Mouse (Mus musculus): ENCODE measurements at regions not wholly inside any gene's neighbourhood (a gene's known extent, or its start where the extent isn't known, plus 50 kb on each side); places are given as distances from the start of the nearest gene placed in this dataset.

DNA sequence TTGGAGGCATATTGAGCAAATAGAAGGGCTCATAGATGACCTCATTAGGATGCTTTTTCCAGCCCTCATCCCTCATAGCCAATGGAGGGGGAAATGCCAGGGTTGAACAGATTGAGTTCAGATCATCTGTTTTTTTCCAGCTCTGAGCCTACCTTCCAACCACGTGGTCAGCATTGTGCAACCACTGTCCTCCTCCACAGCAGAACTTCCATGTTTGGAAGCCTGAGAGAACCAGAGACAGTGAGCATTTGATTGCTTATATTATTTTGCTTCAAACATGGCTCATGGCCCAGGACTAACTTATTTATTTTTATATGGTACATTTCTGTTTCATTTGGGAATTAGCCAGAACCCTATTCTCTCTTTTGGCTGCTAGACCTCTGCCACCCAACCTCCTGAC lies 96.0 kb downstream of the Hsd17b3 start:
- TF ChIP-seq CTCF (IDR thresholded peaks at IDR 0.05; ENCODE audit: low read depth) (no peak), EP300 (IDR thresholded peaks at IDR 0.05; ENCODE audit: low read depth) (no peak)
